ENCODE assay signal across 10 mouse cellular contexts in genomic region chr4:99881882-99882281, GRCm38 (mm10). TPM values are rescaled to one million over a fixed set of nuclear protein-coding genes. Genes with fewer than 3 reads are reported as not detected.
DNase-seq lines count a peak whose midpoint lies in the region; ATAC-seq and TF ChIP-seq lines count a peak whose summit lies in the region.
"Had no signal": no experiment of that assay in that cellular context is flagged by ENCODE, and none has a peak within 500 bp of the region (broad histone marks: within the 10 kb centered on the region; RNA-seq: fewer than 3 reads in every experiment).

No protein-coding gene starts in this region.

- DNase-seq in hindbrain, postnatal 0 days (ENCODE audit: low spot score) = peak; percentile 62
- no peak for DNase-seq in hindbrain, embryonic 10.5 days (ENCODE audit: low spot score)
- DNase-seq in thymus, postnatal 0 days (ENCODE audit: low spot score) = peak; percentile 28
- no peak for DNase-seq in thymus, adult 18-20 months
- DNase-seq in embryo, embryonic 11 days = peak; percentile 44
- DNase-seq in splenic B cell, adult 2 months (ENCODE audit: low read depth, low spot score) = peak; percentile 50
- DNase-seq in spleen, adult 12 weeks (ENCODE audit: low spot score) = no peak
- no peak for DNase-seq in adrenal gland, adult 2 months

- peak; percentile 68 for TF ChIP-seq CTCF in hindbrain, postnatal 0 days (IDR thresholded peaks at IDR 0.05; ENCODE audit: low read depth)

- no peak overlapping the region for H3K27ac ChIP-seq in hindbrain, postnatal 0 days
- H3K27ac ChIP-seq in hindbrain, embryonic 10.5 days = no peak overlapping the region
- H3K27ac ChIP-seq: hindbrain, embryonic 15.5 days had no signal

- no peak overlapping the region for H3K9ac ChIP-seq in hindbrain, postnatal 0 days (replicated peaks; ENCODE audit: low read length)
- H3K9ac ChIP-seq: hindbrain, embryonic 15.5 days had no signal

- no peaks in the 10 kb centered on the region for H3K4me1 ChIP-seq in hindbrain, postnatal 0 days (ENCODE audit: insufficient read depth, low read length)
- H3K4me1 ChIP-seq in hindbrain, embryonic 10.5 days (replicated peaks) = no peaks in the 10 kb centered on the region
- H3K4me1 ChIP-seq: hindbrain, embryonic 15.5 days; megakaryocyte, embryonic 14.5 days had no signal

- H3K36me3 ChIP-seq in hindbrain, postnatal 0 days (ENCODE audit: insufficient read depth, low read length) = no peaks in the 10 kb centered on the region
- H3K36me3 ChIP-seq in hindbrain, embryonic 10.5 days = peaks cover 9% of the 10 kb centered on the region; the same call in 1 of the 2 replicates
- H3K36me3 ChIP-seq in splenic B cell, adult 2 months (ENCODE audit: control insufficient read depth, insufficient read depth, low read length, poor library complexity, severe bottlenecking) = no peaks in the 10 kb centered on the region
- H3K36me3 ChIP-seq: hindbrain, embryonic 15.5 days had no signal

- ATAC-seq in hindbrain, postnatal 0 days = no peak

- H3K27me3 ChIP-seq in hindbrain, postnatal 0 days (ENCODE audit: insufficient read depth, low read length) = no peaks in the 10 kb centered on the region
- H3K27me3 ChIP-seq in hindbrain, embryonic 10.5 days (ENCODE audit: insufficient read depth, poor library complexity, severe bottlenecking) = no peaks in the 10 kb centered on the region
- H3K27me3 ChIP-seq in splenic B cell, adult 2 months (ENCODE audit: control insufficient read depth, insufficient read depth, low read length, poor library complexity, severe bottlenecking) = no peaks in the 10 kb centered on the region
- H3K27me3 ChIP-seq: hindbrain, embryonic 15.5 days; megakaryocyte, embryonic 14.5 days had no signal

- H3K4me2 ChIP-seq in hindbrain, postnatal 0 days (ENCODE audit: low read depth, low read length) = no peak overlapping the region
- H3K4me2 ChIP-seq: hindbrain, embryonic 15.5 days had no signal

- H3K4me3 ChIP-seq in hindbrain, postnatal 0 days (ENCODE audit: low read length) = no peak overlapping the region
- no peak overlapping the region for H3K4me3 ChIP-seq in hindbrain, embryonic 10.5 days
- H3K4me3 ChIP-seq: hindbrain, embryonic 15.5 days; megakaryocyte, embryonic 14.5 days had no signal

- H3K9me3 ChIP-seq in hindbrain, postnatal 0 days (ENCODE audit: low read length) = no peaks in the 10 kb centered on the region
- no peaks in the 10 kb centered on the region for H3K9me3 ChIP-seq in hindbrain, embryonic 10.5 days
- H3K9me3 ChIP-seq: hindbrain, embryonic 15.5 days; megakaryocyte, embryonic 14.5 days had no signal

RNA-seq across cellular contexts. Expression of gene Pgm1, which starts 47.3 kb away (rescaled TPM):
- 124 and 125 TPM in 2 replicates for total RNA-seq in hindbrain, postnatal 0 days (2014; rRNA removed)
- polyA plus RNA-seq in hindbrain, postnatal 0 days (2015; fragmentation: Nextera tagmentation; extraction: Ambion mirVana) = 125 and 128 TPM in 2 replicates
- polyA plus RNA-seq in hindbrain, embryonic 10.5 days (2016; fragmentation: Nextera tagmentation; extraction: Ambion mirVana) = 61.3 and 71.8 TPM in 2 replicates
- 42.0 and 42.9 TPM in 2 replicates for polyA plus RNA-seq in thymus, postnatal 0 days (2015; fragmentation: Nextera tagmentation; extraction: Ambion mirVana)
- total RNA-seq in adrenal gland, adult 2 months (2021) = 100 to 1,000 TPM in 1 of 2 experiments, 10 to 100 TPM in 1; 94.2 to 103 TPM
- 52.7 and 56.6 TPM in 2 replicates for polyA plus RNA-seq in adrenal gland, adult 2 months (2012; rRNA removed)

RNA-seq across cellular contexts. Expression of gene Itgb3bp, which starts 47.7 kb away (rescaled TPM):
- 1.8 and 2.8 TPM in 2 replicates for total RNA-seq in hindbrain, postnatal 0 days (2014; rRNA removed)
- 12.7 and 13.9 TPM in 2 replicates for polyA plus RNA-seq in hindbrain, postnatal 0 days (2015; fragmentation: Nextera tagmentation; extraction: Ambion mirVana)
- polyA plus RNA-seq in hindbrain, embryonic 10.5 days (2016; fragmentation: Nextera tagmentation; extraction: Ambion mirVana) = 51.8 and 56.2 TPM in 2 replicates
- 46.1 and 47.1 TPM in 2 replicates for polyA plus RNA-seq in thymus, postnatal 0 days (2015; fragmentation: Nextera tagmentation; extraction: Ambion mirVana)
- total RNA-seq in adrenal gland, adult 2 months (2021) = 1 to 10 TPM; 5.8 to 6.4 TPM
- polyA plus RNA-seq in adrenal gland, adult 2 months (2012; rRNA removed) = 0.30 and 0.42 TPM in 2 replicates

RNA-seq across cellular contexts. Expression of gene Efcab7, which starts 52.9 kb away (rescaled TPM):
- total RNA-seq in hindbrain, postnatal 0 days (2014; rRNA removed) = 9.8 and 112 TPM in 2 replicates
- 9.2 and 10.3 TPM in 2 replicates for polyA plus RNA-seq in hindbrain, postnatal 0 days (2015; fragmentation: Nextera tagmentation; extraction: Ambion mirVana)
- 18.3 and 24.0 TPM in 2 replicates for polyA plus RNA-seq in hindbrain, embryonic 10.5 days (2016; fragmentation: Nextera tagmentation; extraction: Ambion mirVana)
- polyA plus RNA-seq in thymus, postnatal 0 days (2015; fragmentation: Nextera tagmentation; extraction: Ambion mirVana) = 21.2 and 21.9 TPM in 2 replicates
- 1 to 10 TPM; 3.7 to 5.0 TPM for total RNA-seq in adrenal gland, adult 2 months (2021)
- polyA plus RNA-seq in adrenal gland, adult 2 months (2012; rRNA removed) = 0.80 TPM in 1 of 2 replicates, not detected in the other

Comparison
In these comparisons a context has a peak if more than half of its experiments do, and no peak if none do; other contexts are left out.
1. DNase-seq: peak in hindbrain, postnatal 0 days (single experiment), thymus, postnatal 0 days (single experiment), embryo, embryonic 11 days (single experiment) and splenic B cell, adult 2 months (single experiment); none in hindbrain, embryonic 10.5 days (single experiment), thymus, adult 18-20 months (0 of 2), spleen, adult 12 weeks (single experiment) and adrenal gland, adult 2 months (single experiment).